Mouse (Mus musculus): ENCODE measurements at regions not wholly inside any gene's neighbourhood (a gene's known extent, or its start where the extent isn't known, plus 50 kb on each side); places are given as distances from the start of the nearest gene placed in this dataset.
A peak's percentile ranks its signal among the peaks of the same experiment; 100 is the strongest.

GRCm38 (mm10) chr6:100041161-100041560 lies 246.1 kb downstream of the Rybp start:
- no peak for DNase-seq

GRCm38 (mm10) chr6:100040459-100040984 lies 246.8 kb downstream of the Rybp start:
- no peak for DNase-seq

- peak; percentile 13 to 60 for DNase-seq
Observed at GRCm38 (mm10) chr6:100032701-100033100, 254.6 kb downstream of the Rybp start.

GRCm38 (mm10) chr6:100030522-100030921 lies 256.8 kb downstream of the Rybp start:
- no peak for DNase-seq

- DNase-seq, result no peak
Observed at GRCm38 (mm10) chr6:100030010-100030409, 257.3 kb downstream of the Rybp start.

GRCm38 (mm10) chr6:100027524-100027923 lies 259.8 kb downstream of the Rybp start:
- no peak for DNase-seq

GRCm38 (mm10) chr6:100025531-100025951 lies 261.7 kb downstream of the Rybp start:
- DNase-seq, result peak in 1 of 2 experiments; percentile 27

GRCm38 (mm10) chr6:100023434-100024095 lies 263.7 kb downstream of the Rybp start:
- no peak for DNase-seq

- no peak for DNase-seq
Observed at GRCm38 (mm10) chr6:100019016-100019415, 268.3 kb downstream of the Rybp start.

GRCm38 (mm10) chr6:100013949-100014348 lies 273.3 kb downstream of the Rybp start:
- peak; percentile 88 to 91 for DNase-seq

- peak; percentile 62 to 64 for DNase-seq
Observed at GRCm38 (mm10) chr6:100011520-100012062, 275.7 kb downstream of the Rybp start.

GRCm38 (mm10) chr6:100010954-100011481 lies 276.3 kb downstream of the Rybp start:
- DNase-seq, result no peak

GRCm38 (mm10) chr6:99999711-100000365 lies 273.6 kb upstream of the Prok2 start:
- no peak for DNase-seq

- no peak for DNase-seq
Observed at GRCm38 (mm10) chr6:99995970-99996956, 270.1 kb upstream of the Prok2 start.

GRCm38 (mm10) chr6:99994026-99994425 lies 267.8 kb upstream of the Prok2 start:
- DNase-seq, result peak in 1 of 2 experiments; percentile 40

- peak; percentile 85 to 89 for DNase-seq
Observed at GRCm38 (mm10) chr6:99991079-99991478, 264.9 kb upstream of the Prok2 start.

- no peak for DNase-seq
Observed at GRCm38 (mm10) chr6:99990604-99991003, 264.4 kb upstream of the Prok2 start.

GRCm38 (mm10) chr6:99986449-99986848 lies 260.3 kb upstream of the Prok2 start:
- DNase-seq, result no peak

- no peak for DNase-seq
Observed at GRCm38 (mm10) chr6:99985322-99985721, 259.1 kb upstream of the Prok2 start.

GRCm38 (mm10) chr6:99984856-99985224 lies 258.6 kb upstream of the Prok2 start:
- no peak for DNase-seq

GRCm38 (mm10) chr6:99984057-99984855 lies 258.1 kb upstream of the Prok2 start:
- DNase-seq, result no peak

- no peak for DNase-seq
Observed at GRCm38 (mm10) chr6:99979614-99980013, 253.4 kb upstream of the Prok2 start.
